Mouse (Mus musculus) testis, adult 2 months (tissue): ENCODE measurements at regions not wholly inside any gene's neighbourhood (a gene's known extent, or its start where the extent isn't known, plus 50 kb on each side); places are given as distances from the start of the nearest gene placed in this dataset.

Experiments used
- CTCF ChIP-seq: fragments of 200-500 bp; IDR thresholded peaks from 2 replicates; pipeline ENCODE4 v1.5.1; 2012; ENCODE audit warnings: low read depth, mild to moderate bottlenecking, inconsistent platforms, low read length, moderate library complexity; ENCODE audit not compliant: control insufficient read depth, insufficient read depth, insufficient replicate concordance
- POLR2A ChIP-seq: fragments of 200-500 bp; IDR thresholded peaks from 2 replicates; pipeline ENCODE4 v1.6.1; 2012; ENCODE audit warnings: low read depth, mild to moderate bottlenecking, inconsistent platforms, low read length, moderate library complexity; ENCODE audit not compliant: control insufficient read depth

DNA sequence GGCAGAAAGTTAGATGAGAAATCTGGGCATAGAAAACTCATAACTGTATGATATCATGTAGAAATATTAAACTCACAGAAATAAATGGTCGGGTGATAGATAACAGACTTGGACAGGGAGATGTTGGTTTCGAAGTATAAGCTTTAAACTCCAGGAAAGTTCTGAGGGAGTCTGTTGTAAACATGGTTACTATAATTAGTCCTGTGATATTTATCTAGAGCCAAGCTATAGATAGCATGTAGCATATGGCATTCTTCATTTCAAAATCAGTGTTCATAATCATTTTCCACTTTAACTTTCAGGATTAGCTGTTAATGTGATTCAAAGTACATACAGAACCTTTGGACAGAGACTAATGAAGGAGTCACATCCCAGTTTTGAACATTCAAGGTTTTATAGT is 387.5 kb upstream of the Xrcc4 start:
- TF ChIP-seq POLR2A: no peak
- no peak for TF ChIP-seq CTCF
